Mouse (Mus musculus) frontal cortex, postnatal 10 days (tissue): ENCODE data around the gene Noxred1.
"Not testable (repeated sequence)": the region's sequence is repeated elsewhere in the genome, so short reads cannot be mapped to it uniquely, and the experiment has no call there.

Source experiments
- DNase-seq, 2 experiments: peaks; one replicate each; pipeline ENCODE4 v3.0.0; 2022; ENCODE audit warnings: low spot score in 2 of 2, mixed read lengths in 1 of 2

Gene Noxred1

GRCm38 (mm10) chr12:87229633-87230032, 8.9 kb downstream of the Noxred1 start:
- DNase-seq = no peak

GRCm38 (mm10) chr12:87226801-87227200, 11.7 kb downstream of the Noxred1 start:
- no peak for DNase-seq

- DNase-seq = no peak
These were observed 13.6 kb downstream of the Noxred1 start for GRCm38 (mm10) chr12:87224950-87225349.

DNA sequence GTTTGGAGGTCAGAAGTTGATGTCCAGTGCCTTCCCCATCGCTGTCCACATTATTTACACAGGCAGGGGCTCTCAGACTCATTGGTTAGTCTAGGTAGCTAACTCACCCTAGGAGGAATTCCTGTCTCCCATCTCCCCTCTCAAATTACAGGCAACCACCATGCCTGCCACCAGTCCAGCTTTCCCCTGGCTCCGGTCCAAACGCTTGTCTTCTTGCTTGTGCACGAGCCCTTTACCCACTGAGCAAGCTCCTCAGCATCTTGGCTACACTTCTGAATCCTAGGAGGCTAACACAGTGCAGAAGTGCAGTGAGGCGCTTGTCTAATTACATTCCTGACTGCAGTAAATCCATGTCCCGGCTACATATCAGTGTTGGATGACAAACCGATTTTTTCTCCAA, 19.2 kb downstream of the Noxred1 start:
- DNase-seq = no peak

- DNase-seq = no peak
These were observed 20.9 kb downstream of the Noxred1 start for GRCm38 (mm10) chr12:87217596-87217995.

DNA sequence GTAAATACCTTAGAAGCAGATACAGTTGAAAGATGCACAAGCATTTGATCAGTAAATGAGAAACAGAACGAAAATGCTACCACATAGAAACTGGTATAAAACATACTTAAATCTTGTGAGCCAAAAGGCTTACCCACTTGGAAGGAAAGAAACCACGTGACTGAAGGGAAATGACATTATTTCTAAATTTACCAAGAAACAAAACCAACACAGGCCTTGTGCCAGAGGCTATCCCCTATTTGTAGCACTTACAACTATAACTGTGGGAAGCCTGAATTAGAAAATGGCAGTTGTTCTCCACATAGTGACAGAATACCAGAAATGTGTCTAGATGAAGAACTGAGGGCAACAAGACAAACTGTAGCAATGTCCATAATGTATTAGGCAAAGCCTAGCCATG, 22.5 kb downstream of the Noxred1 start:
- no peak for DNase-seq

- DNase-seq = no peak
These were observed 25.5 kb downstream of the Noxred1 start for GRCm38 (mm10) chr12:87212844-87213606.

- DNase-seq = not testable (repeated sequence)
These were observed 32.7 kb downstream of the Noxred1 start for GRCm38 (mm10) chr12:87205789-87206188.

GRCm38 (mm10) chr12:87201694-87202093, 36.8 kb downstream of the Noxred1 start:
- no peak for DNase-seq

- DNase-seq = peak; percentile 74 to 79
These were observed 38.5 kb downstream of the Noxred1 start, which contains the start of gene Tmed8 for GRCm38 (mm10) chr12:87199973-87200586. Tmed8 (minus strand) TSS chr12:87200454.

GRCm38 (mm10) chr12:87199206-87199972, 39.1 kb downstream of the Noxred1 start, which contains the start of gene Samd15:
Samd15 (plus strand) TSS chr12:87199723.
- peak in 1 of 2 experiments; percentile 22 for DNase-seq

GRCm38 (mm10) chr12:87198792-87199191, 39.7 kb downstream of the Noxred1 start:
- no peak for DNase-seq

GRCm38 (mm10) chr12:87196310-87196709, 42.2 kb downstream of the Noxred1 start:
- DNase-seq = no peak

DNA sequence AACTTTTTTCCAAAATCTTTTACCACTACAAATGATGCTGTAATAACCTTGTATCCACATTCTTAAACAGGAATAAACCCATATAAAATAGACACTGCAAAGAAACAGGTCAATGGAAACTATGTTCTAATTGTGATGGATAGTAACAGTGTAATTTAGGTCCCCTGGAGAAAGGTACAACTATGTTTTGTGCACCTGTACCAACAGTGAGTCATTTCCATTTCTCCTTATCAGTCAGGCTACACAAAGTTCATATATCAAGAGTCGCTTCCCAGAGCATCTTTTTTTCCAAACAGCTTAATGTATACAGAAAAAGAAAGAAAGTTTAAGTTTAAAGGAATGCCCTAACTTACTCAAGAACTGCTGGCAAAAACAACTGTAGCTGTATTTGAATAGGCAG, 43.5 kb downstream of the Noxred1 start:
- DNase-seq = no peak

DNA sequence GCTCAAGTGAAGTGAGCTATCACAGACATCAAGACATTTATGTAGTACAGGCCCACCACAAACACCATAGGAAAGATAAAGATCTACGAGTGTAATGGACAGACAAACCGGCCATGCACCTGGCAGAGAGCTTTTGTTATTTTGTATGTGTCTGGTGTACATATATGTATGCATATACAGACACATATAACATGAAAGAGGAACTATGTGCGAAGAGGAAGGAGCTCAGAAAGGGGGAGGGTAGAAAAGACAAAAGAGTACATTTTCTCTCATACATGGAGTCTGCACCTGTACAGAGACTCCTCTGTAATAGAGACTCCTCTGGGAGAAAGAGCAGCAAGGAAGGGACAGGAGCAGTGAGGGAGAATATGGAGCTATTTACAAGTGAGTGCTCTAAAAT, 45.5 kb downstream of the Noxred1 start:
- DNase-seq = no peak

GRCm38 (mm10) chr12:87177631-87178030, 60.9 kb downstream of the Noxred1 start:
- no peak for DNase-seq

GRCm38 (mm10) chr12:87175194-87175946, 63.2 kb downstream of the Noxred1 start:
- DNase-seq = no peak
